Mouse (Mus musculus) thymus, adult 18-20 months (tissue): ENCODE measurements around the gene Neu1.
A peak's percentile ranks its signal among the peaks of the same experiment; 100 is the strongest.

Experiments
- DNase-seq, 2 experiments: peaks; one replicate each; pipeline ENCODE4 v3.0.0; 2022; ENCODE audit warnings: mixed read lengths in 2 of 2

Gene Neu1

GRCm38 (mm10) chr17:34972069-34972749, 41.2 kb downstream of the Neu1 start, which contains the start of the genes Hspa1a and Hspa1l:
Gene Hspa1a (minus strand): TSS chr17:34972156.
Gene Hspa1l (plus strand): TSS chr17:34972703.
- peak; percentile 50 to 65 for DNase-seq

DNA sequence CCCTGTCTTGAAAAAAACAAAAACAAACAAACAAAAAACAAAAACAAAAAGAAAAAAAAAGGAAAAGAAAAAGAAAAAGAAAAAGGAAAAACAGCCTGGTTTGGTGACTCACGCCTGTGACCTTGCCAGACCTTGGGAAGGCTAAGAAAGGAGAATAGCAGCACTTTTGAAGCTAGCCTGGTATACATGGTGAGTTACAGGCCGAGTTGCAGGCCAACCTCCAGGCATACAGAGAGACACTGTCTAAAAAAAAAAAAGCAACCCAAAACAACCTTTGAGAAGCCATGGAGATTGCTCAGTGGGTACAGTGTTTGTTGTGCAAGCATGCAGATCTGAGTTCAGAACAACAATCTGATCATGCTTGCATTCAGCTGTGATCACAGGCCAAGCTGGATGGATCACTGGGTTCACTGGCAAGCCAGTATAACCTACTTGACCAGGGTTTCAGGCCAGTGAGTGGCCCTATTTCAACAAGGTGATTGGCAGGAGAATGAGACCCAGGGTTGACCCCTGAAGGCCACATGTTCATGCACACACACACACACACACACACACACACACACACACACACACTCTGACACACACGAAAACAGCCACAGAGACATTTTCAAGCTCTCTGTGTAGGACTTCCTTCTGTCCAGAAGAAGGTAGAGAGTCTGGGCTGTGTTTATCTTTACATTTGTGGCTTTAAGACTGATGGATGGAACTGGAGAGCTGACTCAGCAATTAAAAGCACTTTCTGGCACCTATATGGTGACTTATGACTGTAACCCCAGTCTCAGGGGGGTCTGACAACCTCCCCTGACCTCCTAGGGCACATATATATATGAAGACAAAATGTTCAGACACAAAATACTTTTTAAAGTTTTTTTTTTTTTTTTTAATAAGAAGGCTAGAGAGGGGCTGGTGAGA, 44.8 kb downstream of the Neu1 start:
- no peak for DNase-seq

GRCm38 (mm10) chr17:34977000-34977399, 45.9 kb downstream of the Neu1 start:
- no peak for DNase-seq

DNA sequence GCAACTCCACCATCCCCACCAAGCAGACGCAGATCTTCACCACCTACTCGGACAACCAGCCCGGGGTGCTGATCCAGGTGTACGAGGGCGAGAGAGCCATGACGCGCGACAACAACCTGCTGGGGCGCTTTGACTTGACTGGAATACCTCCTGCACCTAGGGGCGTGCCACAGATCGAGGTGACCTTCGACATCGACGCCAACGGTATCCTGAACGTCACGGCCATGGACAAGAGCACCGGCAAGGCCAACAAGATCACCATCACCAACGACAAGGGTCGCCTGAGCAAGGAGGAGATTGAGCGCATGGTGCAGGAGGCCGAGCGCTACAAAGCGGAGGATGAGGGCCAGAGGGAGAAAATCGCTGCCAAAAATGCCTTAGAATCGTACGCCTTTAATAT, 47.2 kb downstream of the Neu1 start:
- no peak for DNase-seq

- DNase-seq, result no peak
Measured at GRCm38 (mm10) chr17:34979631-34980030, 48.6 kb downstream of the Neu1 start.

- DNase-seq, result no peak
Measured at GRCm38 (mm10) chr17:34980655-34981054, 49.6 kb downstream of the Neu1 start.

DNA sequence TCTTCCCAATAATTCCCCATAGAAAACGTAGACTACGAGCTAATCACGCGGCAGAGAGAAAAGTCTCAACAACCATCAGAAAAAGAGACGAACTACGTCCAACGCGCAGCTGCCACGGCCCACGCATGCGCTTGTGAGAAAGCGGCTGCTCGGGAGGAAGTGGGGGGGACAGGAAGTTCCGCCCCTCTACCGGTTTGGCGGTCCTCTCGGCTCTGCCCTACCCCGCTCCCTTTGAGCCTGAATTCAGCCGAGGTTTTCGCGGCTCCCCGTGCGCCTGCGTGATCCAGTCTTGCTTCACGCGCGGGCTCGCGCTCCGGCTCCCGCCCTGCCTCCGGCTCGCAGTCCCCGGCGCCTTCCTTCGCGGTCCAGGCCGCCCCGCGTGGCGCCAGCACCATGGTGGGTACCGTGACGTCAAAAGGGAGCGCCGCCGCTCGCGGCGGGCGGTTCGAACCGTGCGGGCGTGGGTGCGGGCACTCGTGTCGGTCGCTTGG, 50.7 kb downstream of the Neu1 start, which contains the start of gene Lsm2:
Gene Lsm2, plus strand, starts transcription at position 173 of the 491 bp plus-strand sequence.
- DNase-seq, result peak; percentile 84 to 90

DNA sequence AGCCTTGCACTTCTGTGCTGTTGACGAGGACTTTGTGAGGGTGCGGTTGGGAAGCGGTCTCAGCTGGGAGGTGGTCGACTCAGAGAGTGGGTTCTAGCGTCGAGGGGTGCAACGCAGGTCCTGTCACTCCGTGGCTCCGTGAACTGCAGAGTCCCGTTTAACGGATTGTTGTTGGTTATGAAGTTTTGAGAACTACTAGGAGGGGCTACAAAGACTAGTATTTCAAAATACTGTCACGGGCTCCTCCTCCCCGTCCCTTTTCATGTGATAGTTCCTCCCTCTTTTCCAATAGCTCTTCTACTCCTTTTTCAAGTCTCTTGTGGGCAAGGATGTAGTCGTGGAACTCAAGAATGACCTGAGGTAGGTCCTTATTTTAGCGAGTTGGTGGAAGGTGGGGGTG, 51.3 kb downstream of the Neu1 start:
- no peak for DNase-seq

GRCm38 (mm10) chr17:34984218-34984617, 53.2 kb downstream of the Neu1 start:
- DNase-seq, result no peak
